Mouse (Mus musculus) heart, adult 2 months (tissue): Measurements from ENCODE around the gene Elane. TPM values are rescaled to one million over a fixed set of nuclear protein-coding genes. Genes with fewer than 3 reads are reported as not detected.

Source experiments
- DNase-seq, 2 experiments: peaks; one replicate each; pipeline ENCODE4 v3.0.0; 2021
- H3K27ac ChIP-seq: fragments of 200-600 bp; 2 replicates; pipeline ENCODE4 v1.8.1; 2022
- H3K27me3 ChIP-seq: fragments of 200-500 bp; 2 replicates; pipeline ENCODE4 v1.6.1; 2012; ENCODE audit warnings: mild to moderate bottlenecking, low read length, inconsistent platforms, mixed read lengths; ENCODE audit not compliant: control insufficient read depth, insufficient read depth
- H3K36me3 ChIP-seq: fragments of 200-500 bp; 2 replicates; pipeline ENCODE4 v1.6.1; 2012; ENCODE audit warnings: low read length, inconsistent platforms; ENCODE audit not compliant: control insufficient read depth, insufficient read depth
- H3K4me1 ChIP-seq: fragments of 200-500 bp; 2 replicates; pipeline ENCODE4 v1.6.1; 2011; ENCODE audit warnings: low read length; ENCODE audit not compliant: control insufficient read depth, insufficient read depth
- H3K4me3 ChIP-seq: fragments of 200-600 bp; 2 replicates; pipeline ENCODE4 v1.8.1; 2022
- H3K79me2 ChIP-seq: fragments of 200-500 bp; replicated peaks from 2 replicates; pipeline ENCODE4 v1.6.1; 2012; ENCODE audit warnings: mild to moderate bottlenecking, inconsistent platforms, low read length, moderate library complexity, mixed read lengths; ENCODE audit not compliant: control insufficient read depth, insufficient read depth
- H3K9ac ChIP-seq: fragments of 200-500 bp; 2 replicates; pipeline ENCODE4 v1.6.1; 2012; ENCODE audit warnings: low read depth, mild to moderate bottlenecking, control low read depth, inconsistent platforms, low read length, mixed read lengths
- CTCF ChIP-seq: fragments of 200-600 bp; IDR thresholded peaks from 2 replicates; pipeline ENCODE4 v1.8.1; 2022; ENCODE audit warnings: antibody characterized with exemption, mild to moderate bottlenecking, moderate library complexity
- EP300 ChIP-seq: fragments of 200-500 bp; IDR thresholded peaks from 2 replicates; pipeline ENCODE4 v1.6.1; 2011; ENCODE audit warnings: low read depth, low read length, control low read depth; ENCODE audit not compliant: insufficient read depth
- POLR2A ChIP-seq: fragments of 200-500 bp; IDR thresholded peaks from 2 replicates; pipeline ENCODE4 v1.6.1; 2011; ENCODE audit warnings: mild to moderate bottlenecking, low read depth, low read length, control low read depth; ENCODE audit not compliant: insufficient read depth
- WGBS: fragments of 180-500 bp; shearing (Covaris S2); methylation state at CpG from one replicate; pipeline ENCODE4 v1.1.7; 2018; 5-methylcytosine and 5-hydroxymethylcytosine counted together
- intact Hi-C: fragments of 180-260 bp; cut with DNase I; formaldehyde crosslinking; loops from one replicate; pipeline ENCODE4 v1.15.1; 2025
- polyA plus RNA-seq: library from polyadenylated mRNA; depleted of rRNA; stranded (reverse); fragments of >200 nt; gene quantifications from 2 replicates; pipeline ENCODE4 v1.2.3, GENCODE M21; 2012
- total RNA-seq, 2 experiments: library from RNA; stranded (reverse); gene quantifications; 2 replicates each; pipeline ENCODE4 v1.2.3; 2021

The Elane gene
- total and polyA plus RNA-seq, 3 experiments, result not detected

DNA sequence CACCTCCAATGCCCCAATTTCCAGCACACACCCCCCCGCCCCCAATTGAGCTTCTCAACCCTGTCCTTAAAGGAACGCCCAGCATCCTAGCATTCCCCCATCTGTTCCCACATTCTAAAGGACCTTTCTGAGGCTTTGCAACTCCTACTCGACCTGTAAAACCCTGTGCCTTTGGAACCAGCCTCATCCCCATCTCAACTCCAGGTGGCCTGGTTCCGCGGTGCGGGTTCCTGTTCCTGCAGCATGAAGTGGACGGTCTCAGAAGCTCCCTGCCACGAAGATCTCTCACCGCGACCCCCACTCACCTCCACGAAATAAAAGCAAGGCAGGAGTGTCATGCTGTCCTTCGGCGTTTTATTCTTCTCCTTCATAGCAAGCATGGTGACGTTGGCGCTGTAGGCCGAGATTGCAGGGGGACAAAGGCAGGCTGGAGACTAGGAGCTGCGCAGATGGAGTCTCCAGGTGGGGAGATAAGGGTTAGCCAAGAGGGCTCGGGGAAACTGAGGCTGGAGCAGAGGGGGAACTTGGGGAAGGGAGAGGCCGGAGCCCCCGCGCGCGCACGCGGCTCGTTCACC, 12.2 kb upstream of the Elane start:
- TF ChIP-seq CTCF, result no peak
- no peak for TF ChIP-seq POLR2A
- TF ChIP-seq EP300, result no peak

DNA sequence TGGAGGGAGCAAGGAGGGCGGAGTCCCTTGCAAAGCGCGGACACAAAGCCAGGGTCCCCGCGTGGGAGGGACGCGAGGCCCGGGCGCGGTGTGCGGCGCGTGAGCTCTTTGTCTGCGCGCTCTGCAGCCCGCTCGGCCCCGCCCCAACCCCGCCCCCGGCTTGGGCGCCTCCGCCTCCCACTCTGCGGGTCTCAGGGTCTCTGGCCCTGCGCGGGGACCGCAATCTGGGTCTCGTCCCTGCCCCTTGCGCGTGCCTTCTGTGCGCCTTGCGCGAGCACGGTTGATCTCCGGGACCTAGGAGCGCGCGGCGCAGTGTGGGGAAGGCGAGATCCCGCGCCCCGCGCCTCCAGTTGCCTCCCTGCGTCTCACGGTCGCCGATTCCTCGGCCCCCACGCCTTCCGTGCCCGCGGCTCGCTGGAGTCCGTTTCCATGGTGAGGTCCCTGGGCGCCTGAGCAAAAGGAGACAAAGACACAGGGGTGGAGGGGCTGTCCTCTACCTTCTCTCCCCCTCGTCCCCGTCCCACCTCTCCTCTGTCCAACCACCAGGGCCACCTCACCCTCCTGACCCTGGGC, 11.7 kb upstream of the Elane start, which contains the start of the genes Prtn3 and Plppr3:
Prtn3 (plus strand) TSS at position 187 of the 573 bp plus-strand sequence.
Plppr3 (minus strand) TSS at position 345 of the 573 bp plus-strand sequence.
- intact Hi-C loops, result no loop called here
- Histone ChIP-seq H3K4me1 (peaks cover 7% of the 10 kb centered on the region), H3K4me3 (peak within 1 kb of the TSS; percentile 52), H3K27ac (no peak within 1 kb of the TSS), H3K9ac (peak within 1 kb of the TSS; percentile 69), H3K36me3 (no peaks in the 10 kb centered on the region), H3K27me3 (peaks cover 4% of the 10 kb centered on the region; the same call in 1 of the 2 replicates), H3K79me2 (no peaks in the 10 kb centered on the region)
- peak; percentile 27 to 43 for DNase-seq
- under 1% methylated on average over 57 of the region's 57 CpGs for WGBS
- TF ChIP-seq CTCF (no peak), POLR2A (no peak), EP300 (no peak)

More for the DNA sequence above, 12.2 kb upstream of the Elane start:
- intact Hi-C loops, result no loop called here
- no peak overlapping the region for H3K27ac ChIP-seq
- H3K79me2 ChIP-seq, result no peaks in the 10 kb centered on the region
- peaks cover 4% of the 10 kb centered on the region; the same call in 1 of the 2 replicates for H3K27me3 ChIP-seq
- H3K36me3 ChIP-seq, result no peaks in the 10 kb centered on the region
- no peak for DNase-seq
- 5% methylated on average over 26 of the region's 26 CpGs for WGBS
- H3K4me1 ChIP-seq, result peaks cover 7% of the 10 kb centered on the region
- peak overlapping the region; percentile 52 for H3K4me3 ChIP-seq
- H3K9ac ChIP-seq, result peak overlapping the region; percentile 69; the same call in 1 of the 2 replicates

DNA sequence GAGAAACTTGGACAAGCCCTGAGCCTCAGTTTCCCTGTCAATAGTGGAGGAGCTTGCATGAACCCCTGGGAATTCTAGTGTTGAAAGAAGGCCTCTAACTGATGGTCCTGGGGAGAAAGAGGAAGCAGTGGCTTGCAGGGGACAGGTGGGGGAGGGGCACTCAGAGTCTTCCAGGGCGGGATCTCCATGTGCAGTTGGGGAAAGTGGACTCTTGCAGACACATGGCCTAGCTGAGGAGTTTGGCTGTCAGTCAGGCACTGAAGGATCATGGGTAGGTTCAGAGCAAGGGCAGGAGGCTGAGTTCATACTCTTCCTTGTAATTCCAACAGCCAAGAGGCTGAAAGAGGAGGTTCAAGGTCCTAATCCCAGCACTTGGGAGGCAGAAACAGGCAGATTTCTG, 8.9 kb upstream of the Elane start:
- intact Hi-C loops, result no loop called here
- no peak overlapping the region for H3K4me3 ChIP-seq
- no peak overlapping the region for H3K9ac ChIP-seq
- H3K36me3 ChIP-seq, result no peaks in the 10 kb centered on the region
- H3K27ac ChIP-seq, result no peak overlapping the region
- H3K4me1 ChIP-seq, result peaks cover 7% of the 10 kb centered on the region
- H3K27me3 ChIP-seq, result peaks cover 4% of the 10 kb centered on the region; the same call in 1 of the 2 replicates
- 61% methylated on average over 1 of the region's 1 CpGs for WGBS
- TF ChIP-seq CTCF, result no peak
- TF ChIP-seq POLR2A, result no peak
- no peak for TF ChIP-seq EP300
- DNase-seq, result no peak
- no peaks in the 10 kb centered on the region for H3K79me2 ChIP-seq

GRCm38 (mm10) chr10:79877757-79878156, 8.3 kb upstream of the Elane start:
- peaks cover 7% of the 10 kb centered on the region for H3K4me1 ChIP-seq
- peak overlapping the region; percentile 26; the same call in 1 of the 2 replicates for H3K27ac ChIP-seq
- H3K4me3 ChIP-seq, result no peak overlapping the region
- peak; percentile 61 to 74 for DNase-seq
- intact Hi-C loops, result no loop called here
- 32% methylated on average over 12 of the region's 12 CpGs for WGBS
- peaks cover 4% of the 10 kb centered on the region; the same call in 1 of the 2 replicates for H3K27me3 ChIP-seq
- H3K36me3 ChIP-seq, result no peaks in the 10 kb centered on the region
- no peak overlapping the region for H3K9ac ChIP-seq
- H3K79me2 ChIP-seq, result no peaks in the 10 kb centered on the region
- TF ChIP-seq CTCF (no peak), EP300 (0 out of 2 replicates have a peak, but pooled peaks have one; percentile 39), POLR2A (no peak)

- Histone ChIP-seq H3K27ac (no peak overlapping the region), H3K36me3 (no peaks in the 10 kb centered on the region), H3K9ac (no peak overlapping the region), H3K27me3 (0 out of 2 replicates have a peak, but pooled peaks cover 1% of the 10 kb centered on the region), H3K79me2 (no peaks in the 10 kb centered on the region), H3K4me3 (no peak overlapping the region), H3K4me1 (peaks cover 6% of the 10 kb centered on the region)
- no peak for TF ChIP-seq CTCF
- no peak for TF ChIP-seq EP300
- no peak for TF ChIP-seq POLR2A
- intact Hi-C loops, result no loop called here
- 45% methylated on average over 3 of the region's 3 CpGs for WGBS
- no peak for DNase-seq
These were observed 6.5 kb upstream of the Elane start for GRCm38 (mm10) chr10:79879527-79879926.

DNA sequence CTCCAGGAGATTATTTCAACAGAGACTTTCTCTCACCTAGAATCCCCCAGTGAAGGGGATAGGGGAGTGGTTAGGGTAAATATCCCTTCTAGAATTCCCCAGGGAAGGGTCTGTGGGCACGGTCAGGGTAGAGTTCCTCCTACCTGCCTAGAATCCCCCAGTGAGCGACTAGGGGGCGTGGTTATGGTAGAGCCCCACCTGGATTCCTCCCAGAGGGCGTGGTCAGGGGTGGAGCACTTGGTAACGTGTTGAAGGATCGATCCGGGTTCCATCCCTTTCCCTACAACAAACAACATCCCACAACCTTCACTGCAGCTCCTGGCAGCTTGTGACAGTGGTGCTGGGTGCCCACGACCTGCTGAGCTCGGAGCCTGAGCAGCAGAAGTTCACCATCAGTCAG, 5.3 kb upstream of the Elane start:
- peaks cover 6% of the 10 kb centered on the region for H3K4me1 ChIP-seq
- no peak overlapping the region for H3K4me3 ChIP-seq
- intact Hi-C loops, result loop anchor here (5.0 kb wide), 1 partner anchor 48 kb away; no protein-coding TSS in a partner anchor
- TF ChIP-seq CTCF, result no peak
- TF ChIP-seq POLR2A, result no peak
- no peak for TF ChIP-seq EP300
- DNase-seq, result no peak
- H3K36me3 ChIP-seq, result no peaks in the 10 kb centered on the region
- no peaks in the 10 kb centered on the region for H3K79me2 ChIP-seq
- no peak overlapping the region for H3K9ac ChIP-seq
- 45% methylated on average over 9 of the region's 9 CpGs for WGBS
- H3K27me3 ChIP-seq, result no peaks in the 10 kb centered on the region
- no peak overlapping the region for H3K27ac ChIP-seq
